Mouse (Mus musculus) MEL (cell line): Measurements from ENCODE around the gene Rbm33. TPM values are rescaled to one million over a fixed set of nuclear protein-coding genes. Genes with fewer than 3 reads are reported as not detected.

ENCODE experiments used
- DNase-seq: peaks from one replicate; pipeline ENCODE4 v3.0.0; 2011; ENCODE audit warnings: low read depth, low spot score
- H3K27ac ChIP-seq: 2 replicates; pipeline ENCODE4 v1.5.1; 2012; ENCODE audit warnings: low read depth, mild to moderate bottlenecking, control low read depth, low read length, moderate library complexity; ENCODE audit not compliant: control insufficient read depth
- H3K27me3 ChIP-seq, 2 experiments: fragments of 150-350 bp in 1 of 2; sonication (generic) in 1 of 2; 2 replicates each; pipeline ENCODE4 v1.6.1; 2012; ENCODE audit warnings: low read length in 2 of 2, mild to moderate bottlenecking in 2 of 2, improper control_type of control experiment in 1 of 2, moderate library complexity in 1 of 2; ENCODE audit not compliant: insufficient read depth in 2 of 2, control insufficient read depth in 1 of 2
- H3K36me3 ChIP-seq, 2 experiments: 2 replicates each; pipeline ENCODE4 v1.6.1; 2012 to 2014; ENCODE audit warnings: low read length in 2 of 2, improper control_type of control experiment in 1 of 2, inconsistent platforms in 1 of 2, mild to moderate bottlenecking in 1 of 2; ENCODE audit not compliant: insufficient read depth in 2 of 2, control insufficient read depth in 1 of 2
- H3K4me1 ChIP-seq, 2 experiments: fragments of 150-350 bp in 1 of 2; sonication (generic) in 1 of 2; 2 replicates each; pipeline ENCODE4 v1.6.1; 2012; ENCODE audit warnings: low read length in 2 of 2, improper control_type of control experiment in 1 of 2, mild to moderate bottlenecking in 1 of 2; ENCODE audit not compliant: insufficient read depth in 2 of 2, control insufficient read depth in 1 of 2
- H3K4me3 ChIP-seq, 2 experiments: fragments of 150-350 bp in 1 of 2; sonication (generic) in 1 of 2; 2 replicates each; pipeline ENCODE4 v1.5.1; 2012; ENCODE audit warnings: low read depth in 2 of 2, low read length in 2 of 2, mild to moderate bottlenecking in 2 of 2, moderate library complexity in 2 of 2, control low read depth in 1 of 2, improper control_type of control experiment in 1 of 2; ENCODE audit not compliant: control insufficient read depth in 1 of 2, insufficient read depth in 1 of 2
- H3K79me2 ChIP-seq: 2 replicates; pipeline ENCODE4 v1.6.1; 2012; ENCODE audit warnings: mild to moderate bottlenecking, low read length, moderate library complexity; ENCODE audit not compliant: control insufficient read depth, poor library complexity, insufficient read depth
- H3K9ac ChIP-seq: 2 replicates; pipeline ENCODE4 v1.6.1; 2012; ENCODE audit warnings: low read depth, mild to moderate bottlenecking, control low read depth, low read length, moderate library complexity; ENCODE audit not compliant: control insufficient read depth, poor library complexity, severe bottlenecking
- H3K9me3 ChIP-seq: fragments of 150-350 bp; sonication (generic); replicated peaks from 2 replicates; pipeline ENCODE4 v1.6.1; 2012; ENCODE audit warnings: mild to moderate bottlenecking, low read length, improper control_type of control experiment, moderate library complexity; ENCODE audit not compliant: insufficient read depth
- BHLHE40 ChIP-seq: IDR thresholded peaks from 2 replicates; pipeline ENCODE4 v1.6.1; 2012; ENCODE audit warnings: low read depth, mild to moderate bottlenecking, inconsistent platforms, low read length, improper control_type of control experiment, borderline replicate concordance
- CHD1 ChIP-seq: IDR thresholded peaks from 2 replicates; pipeline ENCODE4 v1.6.1; 2012; ENCODE audit warnings: low read depth, mild to moderate bottlenecking, inconsistent platforms, low read length, improper control_type of control experiment
- CTCF ChIP-seq, 3 experiments: IDR thresholded peaks in 2 of 3; conservative IDR thresholded peaks in 1 of 3; 2 replicates each; pipeline ENCODE4 v1.5.1; 2011 to 2012; ENCODE audit warnings: low read length in 3 of 3, low read depth in 2 of 3, mild to moderate bottlenecking in 2 of 3, improper control_type of control experiment in 1 of 3, inconsistent platforms in 1 of 3, mixed read lengths in 1 of 3, moderate library complexity in 1 of 3; ENCODE audit not compliant: control insufficient read depth in 1 of 3, insufficient read depth in 1 of 3, poor library complexity in 1 of 3, severe bottlenecking in 1 of 3
- ELF1 ChIP-seq: IDR thresholded peaks from 2 replicates; pipeline ENCODE4 v1.6.1; 2014; ENCODE audit warnings: low read depth, mild to moderate bottlenecking, inconsistent platforms, low read length, improper control_type of control experiment, moderate library complexity
- EP300 ChIP-seq, 2 experiments: IDR thresholded peaks; 2 replicates each; pipeline ENCODE4 v1.6.1; 2011; ENCODE audit warnings: improper control_type of control experiment in 2 of 2, low read length in 2 of 2, low read depth in 1 of 2, mild to moderate bottlenecking in 1 of 2
- ETS1 ChIP-seq: IDR thresholded peaks from 2 replicates; pipeline ENCODE4 v1.6.1; 2012; ENCODE audit warnings: low read depth, mild to moderate bottlenecking, inconsistent platforms, low read length, improper control_type of control experiment, moderate library complexity
- GATA1 ChIP-seq: IDR thresholded peaks from 2 replicates; pipeline ENCODE4 v1.6.1; 2011; ENCODE audit warnings: low read depth, low read length, improper control_type of control experiment
- MXI1 ChIP-seq: IDR thresholded peaks from 2 replicates; pipeline ENCODE4 v1.6.1; 2011; ENCODE audit warnings: mild to moderate bottlenecking, low read depth, low read length, improper control_type of control experiment
- MYB ChIP-seq: IDR thresholded peaks from 2 replicates; pipeline ENCODE4 v1.6.1; 2011; ENCODE audit warnings: mild to moderate bottlenecking, low read depth, low read length, improper control_type of control experiment
- MYC ChIP-seq: IDR thresholded peaks from 2 replicates; pipeline ENCODE4 v1.6.1; 2011; ENCODE audit warnings: low read depth, mild to moderate bottlenecking, low read length, improper control_type of control experiment, moderate library complexity
- POLR2A ChIP-seq, 2 experiments: IDR thresholded peaks; 2 replicates each; pipeline ENCODE4 v1.6.1; 2011 to 2012; ENCODE audit warnings: low read length in 2 of 2, mild to moderate bottlenecking in 2 of 2, control low read depth in 1 of 2, improper control_type of control experiment in 1 of 2, low read depth in 1 of 2, moderate library complexity in 1 of 2; ENCODE audit not compliant: control insufficient read depth in 1 of 2, insufficient read depth in 1 of 2, poor library complexity in 1 of 2
- POLR2AphosphoS2 ChIP-seq: IDR thresholded peaks from 2 replicates; pipeline ENCODE4 v1.6.1; 2011; ENCODE audit warnings: low read length, improper control_type of control experiment
- RAD21 ChIP-seq: IDR thresholded peaks from 2 replicates; pipeline ENCODE4 v1.6.1; 2011; ENCODE audit warnings: mild to moderate bottlenecking, low read depth, low read length, improper control_type of control experiment
- RCOR1 ChIP-seq: IDR thresholded peaks from 2 replicates; pipeline ENCODE4 v1.6.1; 2012; ENCODE audit warnings: low read depth, mild to moderate bottlenecking, inconsistent platforms, low read length, improper control_type of control experiment
- SIN3A ChIP-seq: IDR thresholded peaks from 2 replicates; pipeline ENCODE4 v1.6.1; 2012; ENCODE audit warnings: low read length, improper control_type of control experiment, inconsistent platforms
- SMC3 ChIP-seq: IDR thresholded peaks from 2 replicates; pipeline ENCODE4 v1.6.1; 2011; ENCODE audit warnings: low read depth, low read length, improper control_type of control experiment
- TAL1 ChIP-seq: IDR thresholded peaks from 2 replicates; pipeline ENCODE4 v1.6.1; 2012; ENCODE audit warnings: mild to moderate bottlenecking, inconsistent platforms, low read length, moderate library complexity, mixed read lengths
- TBP ChIP-seq: IDR thresholded peaks from 2 replicates; pipeline ENCODE4 v1.8.0; 2011; ENCODE audit warnings: low read depth, low read length, improper control_type of control experiment
- TCF12 ChIP-seq: IDR thresholded peaks from 2 replicates; pipeline ENCODE4 v1.6.1; 2014; ENCODE audit warnings: low read depth, mild to moderate bottlenecking, inconsistent platforms, low read length, improper control_type of control experiment, moderate library complexity
- ZMIZ1 ChIP-seq: IDR thresholded peaks from 2 replicates; pipeline ENCODE4 v1.6.1; 2012; ENCODE audit warnings: low read depth, mild to moderate bottlenecking, inconsistent platforms, low read length, improper control_type of control experiment, moderate library complexity
- polyA plus RNA-seq, 2 experiments: library from polyadenylated mRNA; stranded (reverse) in 1 of 2; unstranded in 1 of 2; fragments of >175 nt in 1 of 2; fragments of >200 nt in 1 of 2; gene quantifications; 2 replicates each; pipeline versions ENCODE4 v1.2.1 to v1.2.4; 2012; ENCODE audit warnings: low replicate concordance in 2 of 2, low read depth in 1 of 2; ENCODE audit not compliant: insufficient read length in 2 of 2, insufficient read depth in 1 of 2, missing spikeins in 1 of 2
- total RNA-seq: library from RNA; depleted of rRNA; stranded (reverse); fragments of 300-350 nt; gene quantifications from 2 replicates; pipeline ENCODE4 v1.2.3, GENCODE M21; 2012

The Rbm33 gene
- total and polyA plus RNA-seq, 3 experiments, result 14.6 to 60.3 TPM; not detected in 1

DNA sequence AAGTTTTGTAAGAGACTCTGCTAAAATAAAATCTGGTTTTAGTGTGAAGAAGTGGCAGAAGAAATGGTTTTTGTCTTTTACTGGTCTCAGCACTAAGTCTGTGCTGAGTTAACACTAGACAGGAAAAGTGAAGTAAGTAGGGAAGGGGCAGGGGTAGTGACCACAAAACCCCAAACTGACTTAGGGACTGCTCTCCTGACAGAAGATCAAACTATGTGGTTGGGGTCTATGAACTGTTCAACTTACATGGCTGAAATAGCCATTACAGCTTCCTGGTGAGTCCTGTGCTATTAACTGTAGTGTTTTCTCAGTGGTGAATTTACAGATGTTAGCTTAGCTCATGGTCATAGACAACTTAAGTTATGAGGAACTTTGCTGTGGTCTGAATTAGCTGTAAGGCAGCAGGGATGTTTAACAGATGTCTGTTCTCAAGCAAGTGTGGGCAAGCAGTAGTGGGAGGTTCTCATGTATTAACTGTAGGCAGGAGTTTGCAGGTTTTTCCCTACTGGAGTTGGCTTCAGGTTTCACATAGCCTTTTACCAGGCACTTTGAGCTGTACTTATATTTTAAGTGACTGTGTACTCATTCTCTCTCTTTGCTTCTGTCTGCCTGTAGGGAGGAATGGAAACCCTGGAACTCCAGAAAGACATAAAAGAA lies 35.1 kb downstream of the Rbm33 start:
- H3K27me3 ChIP-seq, result no peaks in the 10 kb centered on the region
- no peak for DNase-seq
- no peak overlapping the region for H3K9ac ChIP-seq
- peaks cover 14 to 49% of the 10 kb centered on the region in 2 experiments for H3K36me3 ChIP-seq
- H3K27ac ChIP-seq, result no peak overlapping the region
- H3K4me1 ChIP-seq, result peaks cover 2 to 6% of the 10 kb centered on the region in 2 experiments; a peak in 2 of 4 replicates
- H3K79me2 ChIP-seq, result no peaks in the 10 kb centered on the region; the same call in 1 of the 2 replicates
- TF ChIP-seq ZMIZ1, result no peak
- TF ChIP-seq SMC3, result no peak
- TF ChIP-seq SIN3A, result no peak
- no peak for TF ChIP-seq CHD1
- TF ChIP-seq POLR2AphosphoS2, result no peak
- TF ChIP-seq RAD21, result no peak
- no peak for TF ChIP-seq MYB
- no peak for TF ChIP-seq CTCF (IDR thresholded peaks at IDR 0.05 in 2 of 3, conservative IDR thresholded peaks at IDR 0.05 in 1 of 3; ENCODE audit: control insufficient read depth in 1 of 3, insufficient read depth in 1 of 3, low read depth in 2 of 3, low read length in 3 of 3, poor library complexity in 1 of 3, severe bottlenecking in 1 of 3)
- TF ChIP-seq, all 39 proteins: peak for 0
- Histone ChIP-seq H3K9me3 (no peaks in the 10 kb centered on the region), H3K4me3 (no peak overlapping the region)

DNA sequence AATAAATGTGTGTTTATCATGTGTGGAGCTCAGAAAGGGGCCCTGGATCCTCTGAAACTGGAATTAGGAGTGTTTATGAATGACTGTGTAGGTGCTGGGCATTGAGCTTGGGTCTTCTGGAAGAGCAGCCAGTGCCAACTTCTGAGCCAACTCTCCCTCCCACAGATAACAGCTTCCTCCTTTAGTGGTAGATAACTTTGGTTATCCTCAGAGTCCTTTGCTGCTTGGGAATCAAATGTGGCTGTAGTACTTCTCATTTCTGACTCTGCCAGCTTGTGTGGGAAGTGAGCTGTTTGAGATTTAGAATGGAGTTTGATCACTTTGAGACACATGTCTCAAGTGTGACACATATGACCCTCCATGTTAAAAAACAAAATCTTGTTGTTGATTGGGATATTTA lies 38.7 kb downstream of the Rbm33 start:
- Histone ChIP-seq H3K36me3 (peaks cover 14 to 32% of the 10 kb centered on the region in 2 experiments), H3K27ac (no peak overlapping the region), H3K79me2 (no peaks in the 10 kb centered on the region), H3K27me3 (no peaks in the 10 kb centered on the region), H3K9me3 (no peaks in the 10 kb centered on the region), H3K4me3 (no peak overlapping the region), H3K4me1 (peaks cover 2 to 6% of the 10 kb centered on the region in 2 experiments; a peak in 2 of 4 replicates), H3K9ac (no peak overlapping the region)
- peak; percentile 36; the same call in 1 of the 2 replicates for TF ChIP-seq MXI1
- peak; percentile 81; the same call in 1 of the 2 replicates for TF ChIP-seq TBP
- TF ChIP-seq ELF1, result no peak
- peak; percentile 93 for TF ChIP-seq GATA1
- peak; percentile 40; the same call in 1 of the 2 replicates for TF ChIP-seq SIN3A
- peak; percentile 66; the same call in 1 of the 2 replicates for TF ChIP-seq TCF12
- TF ChIP-seq BHLHE40, result no peak
- TF ChIP-seq POLR2A (IDR thresholded peaks at IDR 0.05; ENCODE audit: control insufficient read depth in 1 of 2, insufficient read depth in 1 of 2, low read depth in 1 of 2, low read length in 2 of 2, poor library complexity in 1 of 2), result no peak
- TF ChIP-seq MYC, result 0 out of 2 replicates have a peak, but pooled peaks have one; percentile 22
- peak; percentile 99 for TF ChIP-seq RCOR1
- peak; percentile 72 to 87 for TF ChIP-seq EP300 (IDR thresholded peaks at IDR 0.05; ENCODE audit: low read depth in 1 of 2, low read length in 2 of 2)
- TF ChIP-seq ETS1, result 0 out of 2 replicates have a peak, but pooled peaks have one; percentile 22
- no peak for TF ChIP-seq TAL1
- DNase-seq, result peak; percentile 76
